Mouse (Mus musculus) forebrain, postnatal 0 days (tissue): ENCODE measurements around the gene 1700030K09Rik. TPM values are rescaled to one million over a fixed set of nuclear protein-coding genes. Genes with fewer than 3 reads are reported as not detected.

ENCODE experiments used
- ATAC-seq: fragments of 200-750 bp; cut with Nextera tagmentation; 2 replicates; pipeline ENCODE4 v1.8.0; 2017; ENCODE audit warnings: mild to moderate bottlenecking, moderate library complexity
- DNase-seq: peaks from one replicate; pipeline ENCODE4 v3.0.0-alpha.2; 2015
- H3K27ac ChIP-seq: fragments of 300-500 bp; sonication (generic); 2 replicates; pipeline ENCODE4 v1.5.1; 2014; ENCODE audit warnings: low read depth, mild to moderate bottlenecking, antibody characterized with exemption, low read length, moderate library complexity, mixed read lengths
- H3K27me3 ChIP-seq: fragments of 300-500 bp; sonication (generic); 2 replicates; pipeline ENCODE4 v1.6.1; 2014; ENCODE audit warnings: mild to moderate bottlenecking, low read length, mixed read lengths; ENCODE audit not compliant: insufficient read depth
- H3K36me3 ChIP-seq: fragments of 300-500 bp; sonication (generic); 2 replicates; pipeline ENCODE4 v1.6.1; 2014; ENCODE audit warnings: mild to moderate bottlenecking, moderate library complexity; ENCODE audit not compliant: insufficient read depth
- H3K4me1 ChIP-seq: fragments of 300-500 bp; sonication (generic); 2 replicates; pipeline ENCODE4 v1.6.1; 2014; ENCODE audit warnings: antibody characterized with exemption; ENCODE audit not compliant: insufficient read depth
- H3K4me2 ChIP-seq: fragments of 300-500 bp; sonication (generic); 2 replicates; pipeline ENCODE4 v1.6.1; 2014; ENCODE audit warnings: low read depth, mild to moderate bottlenecking, moderate library complexity
- H3K4me3 ChIP-seq: fragments of 300-500 bp; sonication (generic); 2 replicates; pipeline ENCODE4 v1.5.1; 2014; ENCODE audit warnings: low read depth, low read length, mixed read lengths
- H3K9ac ChIP-seq: fragments of 300-500 bp; sonication (generic); 2 replicates; pipeline ENCODE4 v1.6.1; 2014; ENCODE audit warnings: mild to moderate bottlenecking
- H3K9me3 ChIP-seq: fragments of 300-500 bp; sonication (generic); 2 replicates; pipeline ENCODE4 v1.6.1; 2016; ENCODE audit warnings: low read length
- CTCF ChIP-seq: sonication (generic); IDR thresholded peaks from 2 replicates; pipeline ENCODE4 v1.5.1; 2016; ENCODE audit warnings: antibody characterized with exemption, control low read depth, low read depth
- WGBS: fragments of 180-500 bp; shearing (Covaris S2); extraction: QIAGEN DNeasy Blood & Tissue Kit; methylation state at CpG from one replicate; pipeline ENCODE4 v1.1.7; 2014; 5-methylcytosine and 5-hydroxymethylcytosine counted together
- polyA plus RNA-seq: library from polyadenylated mRNA; unstranded; fragments of >200 nt; fragmentation: Nextera tagmentation; extraction: Ambion mirVana; gene quantifications from 2 replicates; pipeline ENCODE4 v1.2.1, GENCODE M21; 2015
- total RNA-seq: library from RNA; depleted of rRNA; stranded (reverse); fragments of >200 nt; gene quantifications from 2 replicates; pipeline ENCODE4 v1.2.3, GENCODE M21; 2014

Gene 1700030K09Rik
- total and polyA plus RNA-seq, 2 experiments from 2014 or later: 13.7 to 15.5 TPM

DNA sequence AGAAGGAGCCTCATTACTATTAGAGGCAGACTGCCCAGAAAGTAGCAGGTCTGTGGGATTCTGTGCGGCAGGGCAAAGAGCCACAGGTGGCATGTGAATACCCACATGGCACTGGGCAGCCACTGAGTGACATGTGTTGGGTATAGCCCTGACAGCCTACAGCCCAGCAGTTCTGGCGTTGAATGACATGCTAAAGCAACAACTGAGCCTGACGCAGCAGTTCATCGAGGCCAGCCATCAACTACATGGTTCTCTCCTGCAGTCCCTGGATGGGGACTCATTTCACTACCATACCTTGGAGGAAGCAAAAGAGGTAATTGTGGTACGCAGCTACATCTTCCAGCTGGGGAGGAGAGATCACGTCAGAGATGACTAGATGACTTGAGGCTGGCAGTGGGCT, 14.8 kb downstream of the 1700030K09Rik start:
- ATAC-seq (no peak), DNase-seq (no peak)
- H3K27ac ChIP-seq: no peak overlapping the region
- 90% methylated on average over 6 of the region's 6 CpGs for WGBS
- H3K36me3 ChIP-seq: peaks cover 71% of the 10 kb centered on the region
- no peaks in the 10 kb centered on the region for H3K4me1 ChIP-seq
- H3K9ac ChIP-seq: no peak overlapping the region
- H3K4me2 ChIP-seq: no peak overlapping the region
- no peak for TF ChIP-seq CTCF
- no peaks in the 10 kb centered on the region for H3K9me3 ChIP-seq
- H3K4me3 ChIP-seq: no peak overlapping the region
- no peaks in the 10 kb centered on the region for H3K27me3 ChIP-seq

DNA sequence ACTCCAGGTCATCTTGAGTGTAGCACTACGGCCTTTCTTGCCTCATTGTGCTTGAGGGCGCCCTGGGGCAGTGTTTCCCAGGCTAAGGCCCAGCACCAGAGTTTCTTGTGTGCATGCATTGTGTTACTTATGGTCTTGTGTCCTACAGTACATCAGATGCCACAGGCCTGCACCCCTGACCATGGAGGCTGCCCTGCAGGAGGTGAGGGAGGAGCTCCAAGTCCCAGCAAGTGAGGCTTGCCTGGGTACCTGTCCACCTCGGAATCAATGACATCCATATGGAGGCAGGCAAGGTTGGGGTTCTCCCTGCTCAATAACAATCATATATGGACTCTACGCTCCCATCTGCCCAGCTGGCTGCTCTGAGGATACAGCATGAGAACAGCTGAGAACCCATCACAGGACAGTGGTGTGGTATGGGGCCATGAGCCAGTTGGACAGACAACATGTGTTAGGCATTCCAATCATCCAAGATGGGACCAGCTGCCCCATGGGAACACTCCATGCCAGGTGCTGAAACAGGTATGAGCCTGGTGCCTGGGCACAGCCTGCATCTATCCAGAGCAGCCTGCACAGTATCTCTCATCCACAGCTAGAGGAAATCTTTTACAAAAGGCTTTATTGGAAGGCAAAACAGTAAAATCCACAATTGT, 16.3 kb downstream of the 1700030K09Rik start:
- peaks cover 77% of the 10 kb centered on the region for H3K36me3 ChIP-seq
- no peak overlapping the region for H3K4me3 ChIP-seq
- H3K27me3 ChIP-seq: no peaks in the 10 kb centered on the region
- no peaks in the 10 kb centered on the region for H3K4me1 ChIP-seq
- TF ChIP-seq CTCF: no peak
- ATAC-seq (0 out of 2 replicates have a peak, but pooled peaks have one; percentile 15), DNase-seq (no peak)
- no peak overlapping the region for H3K27ac ChIP-seq
- no peak overlapping the region for H3K4me2 ChIP-seq
- 92% methylated on average over 4 of the region's 4 CpGs for WGBS
- H3K9ac ChIP-seq: no peak overlapping the region
- no peaks in the 10 kb centered on the region for H3K9me3 ChIP-seq

DNA sequence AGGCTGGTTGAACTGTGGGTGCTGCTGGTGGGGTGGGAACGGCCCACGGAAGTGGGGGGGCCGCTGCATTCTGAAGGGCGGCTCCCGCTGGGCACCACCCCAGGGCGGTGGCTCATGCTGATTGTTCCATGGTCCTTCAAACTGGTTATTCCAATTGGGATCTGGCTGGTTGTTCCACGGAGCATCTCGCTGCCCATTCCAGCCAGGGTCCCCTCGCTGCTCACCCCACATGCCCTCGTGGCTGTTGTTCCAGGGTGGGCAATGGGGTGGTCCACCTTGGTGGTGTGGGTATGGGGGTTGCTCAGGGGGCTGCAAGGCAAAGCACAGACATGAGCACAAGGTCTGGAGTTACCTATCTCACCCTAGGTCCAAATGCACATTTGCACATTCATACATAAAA, 20.5 kb downstream of the 1700030K09Rik start:
- Histone ChIP-seq H3K4me3 (no peak overlapping the region), H3K27me3 (no peaks in the 10 kb centered on the region), H3K9ac (no peak overlapping the region), H3K9me3 (no peaks in the 10 kb centered on the region), H3K4me1 (no peaks in the 10 kb centered on the region), H3K27ac (no peak overlapping the region), H3K4me2 (no peak overlapping the region), H3K36me3 (peaks cover 96% of the 10 kb centered on the region)
- ATAC-seq (no peak), DNase-seq (no peak)
- 94% methylated on average over 10 of the region's 10 CpGs for WGBS
- no peak for TF ChIP-seq CTCF

DNA sequence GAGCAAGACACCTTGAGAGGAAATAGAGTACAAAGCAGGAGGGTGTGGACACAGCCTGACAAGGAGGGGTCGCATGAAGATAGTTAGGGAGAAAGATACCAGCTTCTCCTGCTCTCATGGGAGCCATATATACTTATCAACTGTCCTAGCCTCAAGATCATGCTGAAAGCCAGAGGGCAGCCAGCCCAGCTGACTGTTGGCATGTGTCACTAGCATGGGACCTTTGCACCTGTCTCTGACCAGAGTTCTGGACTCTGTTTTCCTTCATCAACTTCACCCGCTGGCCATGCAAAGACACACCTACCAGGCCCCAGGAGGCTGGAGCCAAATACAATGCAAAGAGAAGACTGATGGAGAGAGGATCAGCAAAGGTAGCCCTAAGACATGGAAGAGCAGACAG, 25.6 kb downstream of the 1700030K09Rik start:
- no peak for TF ChIP-seq CTCF
- Histone ChIP-seq H3K4me3 (no peak overlapping the region), H3K4me1 (no peaks in the 10 kb centered on the region), H3K27ac (no peak overlapping the region), H3K9ac (no peak overlapping the region), H3K9me3 (no peaks in the 10 kb centered on the region), H3K4me2 (no peak overlapping the region), H3K27me3 (no peaks in the 10 kb centered on the region), H3K36me3 (peaks cover 89% of the 10 kb centered on the region)
- 87% methylated on average over 2 of the region's 2 CpGs for WGBS
- no peak for ATAC-seq
- DNase-seq: no peak

DNA sequence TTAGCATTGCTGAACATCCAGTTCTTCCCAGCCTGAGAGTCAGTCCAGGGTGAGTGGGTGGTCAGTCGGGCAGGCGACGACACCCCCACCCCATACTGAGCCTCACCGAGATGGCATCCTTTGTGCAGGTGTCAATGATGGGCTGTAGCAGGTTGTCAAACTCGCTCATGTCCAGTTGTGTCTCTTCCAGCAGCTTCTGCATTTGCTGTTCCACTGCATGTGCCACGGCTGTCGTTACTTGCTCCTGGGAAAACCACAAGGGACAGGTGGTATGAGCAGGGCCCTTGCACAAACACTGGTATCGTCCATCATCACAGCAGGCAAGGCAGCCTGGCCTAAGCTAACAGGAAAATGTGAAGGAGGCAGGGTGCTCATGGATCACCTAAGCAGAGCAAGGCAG, 26.3 kb downstream of the 1700030K09Rik start:
- Histone ChIP-seq H3K4me2 (no peak overlapping the region), H3K4me1 (no peaks in the 10 kb centered on the region), H3K36me3 (peaks cover 82% of the 10 kb centered on the region)

DNA sequence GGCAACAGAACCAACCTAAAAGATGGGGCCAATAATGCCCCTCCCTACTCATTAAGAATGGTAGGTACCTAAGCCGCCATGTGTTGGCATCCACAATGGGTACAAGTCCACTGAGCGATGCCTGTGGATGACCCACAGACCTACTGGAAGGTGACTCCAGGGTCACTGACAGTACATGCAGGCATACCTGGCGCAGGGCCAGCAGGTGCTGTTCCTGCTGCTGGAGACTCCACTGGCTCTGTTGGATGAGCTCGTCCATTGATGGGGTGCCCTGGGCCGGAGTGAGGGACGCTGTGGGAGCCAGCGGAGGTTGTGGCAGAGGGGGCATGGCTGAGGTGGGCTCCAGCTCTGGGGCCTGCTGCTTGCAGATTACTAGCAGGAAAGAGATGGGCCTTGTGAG, 27.0 kb downstream of the 1700030K09Rik start:
- ATAC-seq: no peak
- TF ChIP-seq CTCF: no peak
- Histone ChIP-seq H3K27ac (no peak overlapping the region), H3K27me3 (no peaks in the 10 kb centered on the region), H3K4me1 (peaks cover 2% of the 10 kb centered on the region; the same call in 1 of the 2 replicates), H3K36me3 (peaks cover 75% of the 10 kb centered on the region), H3K9me3 (no peaks in the 10 kb centered on the region), H3K9ac (no peak overlapping the region), H3K4me2 (no peak overlapping the region), H3K4me3 (no peak overlapping the region)
- DNase-seq: no peak
- WGBS: 93% methylated on average over 7 of the region's 7 CpGs

More for the DNA sequence above, 26.3 kb downstream of the 1700030K09Rik start:
- no peaks in the 10 kb centered on the region for H3K27me3 ChIP-seq
- no peak overlapping the region for H3K9ac ChIP-seq
- no peak overlapping the region for H3K27ac ChIP-seq
- no peak for ATAC-seq
- H3K9me3 ChIP-seq: no peaks in the 10 kb centered on the region
- DNase-seq: no peak
- TF ChIP-seq CTCF: no peak
- H3K4me3 ChIP-seq: no peak overlapping the region
- 93% methylated on average over 8 of the region's 8 CpGs for WGBS

DNA sequence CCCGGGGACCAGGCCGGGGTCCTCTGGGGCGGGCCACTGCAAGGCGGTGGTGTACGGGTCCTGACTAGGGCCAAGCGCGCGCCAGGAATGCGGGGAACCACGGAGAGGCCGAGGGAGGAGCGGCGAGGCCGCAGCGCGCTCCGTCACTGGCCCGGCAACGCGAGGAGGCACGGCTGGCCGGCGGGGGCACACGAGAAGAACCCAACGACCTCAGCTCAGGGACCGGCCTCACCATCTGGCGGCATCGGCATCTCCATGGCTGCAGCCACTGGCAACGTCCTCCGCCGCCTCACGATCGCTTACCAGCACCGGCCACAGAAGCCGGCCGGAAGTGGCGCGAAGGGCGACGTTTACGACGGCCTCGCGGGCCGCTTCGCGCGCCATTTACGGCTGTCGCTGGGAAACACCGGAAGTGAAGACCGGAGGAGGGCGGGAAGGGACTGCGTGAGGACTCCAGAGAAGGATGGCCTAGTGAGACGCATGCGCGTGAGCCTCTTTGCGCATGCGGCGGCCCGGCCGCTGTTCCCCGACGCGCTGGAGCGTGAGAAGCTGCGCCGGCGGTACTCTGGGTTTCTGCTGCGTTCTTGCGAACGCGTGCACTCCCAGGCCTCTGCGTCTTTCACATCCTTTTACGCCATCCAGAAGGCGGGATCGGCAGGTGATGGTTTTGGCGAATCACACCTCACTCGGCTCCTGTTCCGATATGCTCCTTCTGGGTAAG, 31.3 kb downstream of the 1700030K09Rik start, which contains the start of gene Cherp:
TSS of gene Cherp (minus strand) at position 401 of the 721 bp plus-strand sequence.
- Histone ChIP-seq H3K9ac (peak within 1 kb of the TSS; percentile 80), H3K36me3 (peaks cover 34% of the 10 kb centered on the region), H3K4me2 (peak within 1 kb of the TSS; percentile 90), H3K27me3 (no peaks in the 10 kb centered on the region), H3K27ac (peak within 1 kb of the TSS; percentile 92), H3K4me1 (peaks cover 9% of the 10 kb centered on the region), H3K9me3 (no peaks in the 10 kb centered on the region), H3K4me3 (peak within 1 kb of the TSS; percentile 88)
- peak; percentile 9; the same call in 1 of the 2 replicates for TF ChIP-seq CTCF
- ATAC-seq: peak; percentile 98
- WGBS: under 1% methylated on average over 74 of the region's 80 CpGs
- DNase-seq: peak; percentile 99
